Mouse (Mus musculus) cerebellum, adult 11-12 months (tissue): Measurements from ENCODE around the gene Isca1.
"Not testable (repeated sequence)": the region's sequence is repeated elsewhere in the genome, so short reads cannot be mapped to it uniquely, and the experiment has no call there.

Experiments
- DNase-seq: peaks from one replicate; pipeline ENCODE4 v3.0.0; 2022

Isca1 gene

GRCm38 (mm10) chr13:59746164-59746563 is 23.4 kb downstream of the Isca1 start:
- no peak for DNase-seq

- no peak for DNase-seq
Measured at GRCm38 (mm10) chr13:59745462-59745861, 24.1 kb downstream of the Isca1 start.

- DNase-seq = no peak
Measured at GRCm38 (mm10) chr13:59741697-59742096, 27.9 kb downstream of the Isca1 start.

- DNase-seq = no peak
Measured at GRCm38 (mm10) chr13:59741096-59741495, 28.5 kb downstream of the Isca1 start.

GRCm38 (mm10) chr13:59739397-59739796 is 30.2 kb downstream of the Isca1 start:
- DNase-seq = no peak

GRCm38 (mm10) chr13:59738455-59738854 is 31.2 kb downstream of the Isca1 start:
- no peak for DNase-seq

- no peak for DNase-seq
Measured at GRCm38 (mm10) chr13:59735190-59735589, 34.4 kb downstream of the Isca1 start.

- DNase-seq = not testable (repeated sequence)
Measured at GRCm38 (mm10) chr13:59734347-59734746, 35.3 kb downstream of the Isca1 start.

- DNase-seq = no peak
Measured at GRCm38 (mm10) chr13:59733936-59734335, 35.7 kb downstream of the Isca1 start.

- no peak for DNase-seq
Measured at GRCm38 (mm10) chr13:59731652-59732051, 38.0 kb downstream of the Isca1 start, which contains the start of gene Spata31d1d. TSS of gene Spata31d1d (minus strand) at chr13:59731752.

GRCm38 (mm10) chr13:59728378-59729093 is 41.1 kb downstream of the Isca1 start:
- DNase-seq = peak; percentile 80

GRCm38 (mm10) chr13:59726139-59726867 is 43.3 kb downstream of the Isca1 start:
- no peak for DNase-seq

- not testable (repeated sequence) for DNase-seq
Measured at GRCm38 (mm10) chr13:59722089-59722488, 47.5 kb downstream of the Isca1 start.

- no peak for DNase-seq
Measured at GRCm38 (mm10) chr13:59719475-59719874, 50.1 kb downstream of the Isca1 start.

- DNase-seq = not testable (repeated sequence)
Measured at GRCm38 (mm10) chr13:59718857-59719440, 50.7 kb downstream of the Isca1 start.

GRCm38 (mm10) chr13:59713710-59714109 is 55.9 kb downstream of the Isca1 start:
- DNase-seq = no peak

- not testable (repeated sequence) for DNase-seq
Measured at GRCm38 (mm10) chr13:59711984-59712383, 57.6 kb downstream of the Isca1 start, which contains the start of gene Spata31d1b. TSS of gene Spata31d1b (plus strand) at chr13:59712284.

- DNase-seq = no peak
Measured at GRCm38 (mm10) chr13:59710230-59710629, 59.4 kb downstream of the Isca1 start, which contains the start of gene Spata31d1a. TSS of gene Spata31d1a (minus strand) at chr13:59710330.
